Mouse (Mus musculus) stomach, postnatal 0 days (tissue): ENCODE measurements around the gene Tpst1.

ENCODE experiments used
- CTCF ChIP-seq: IDR thresholded peaks from 2 replicates; pipeline ENCODE4 v1.5.1; 2016; ENCODE audit warnings: antibody characterized with exemption, low read depth, mild to moderate bottlenecking, moderate library complexity
- EP300 ChIP-seq: optimal IDR thresholded peaks from 2 replicates; pipeline ENCODE3; 2016; ENCODE audit warnings: antibody characterized with exemption

DNA sequence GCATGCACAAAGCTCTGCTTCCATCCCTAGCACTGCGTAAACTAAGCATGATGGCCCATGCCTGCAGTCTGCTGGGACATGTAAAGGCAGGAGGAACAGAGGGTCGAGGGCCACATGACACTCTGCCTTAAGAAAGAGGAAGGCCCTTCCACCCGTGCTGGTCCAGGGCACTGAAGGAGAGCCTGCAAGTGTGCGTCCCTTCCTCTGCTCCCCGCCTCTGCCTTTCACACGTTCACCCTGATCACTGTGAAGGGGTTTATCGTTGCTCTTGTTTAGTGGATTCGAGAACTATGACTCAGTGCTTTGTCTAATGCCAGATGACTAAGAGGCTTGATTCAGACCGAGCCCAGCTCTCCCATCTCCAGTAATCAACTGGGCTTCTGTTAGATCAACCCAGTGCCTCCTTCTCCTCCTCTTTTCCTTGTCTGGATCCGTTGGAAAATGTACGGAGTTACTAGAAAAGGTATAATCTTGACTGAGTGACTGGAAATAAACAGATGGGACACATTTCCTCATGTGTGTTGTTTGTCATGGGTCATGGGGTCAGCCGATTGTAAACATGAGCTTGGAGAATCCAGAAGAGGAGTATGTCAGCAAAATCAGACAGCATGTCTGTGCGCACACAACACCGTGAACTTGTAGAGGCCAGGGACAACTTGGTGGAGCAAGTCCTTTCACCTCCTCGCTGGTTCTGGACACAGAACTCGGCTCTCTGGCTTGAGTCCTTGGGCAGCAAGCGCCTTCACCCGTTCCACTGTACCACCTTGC is 16.7 kb downstream of the Tpst1 start:
- TF ChIP-seq CTCF (no peak), EP300 (no peak)
